Mouse (Mus musculus) gastrocnemius, postnatal 4 days (tissue): ENCODE data around the gene Btbd9. TPM values are rescaled to one million over a fixed set of nuclear protein-coding genes. Genes with fewer than 3 reads are reported as not detected.

Experiments used
- DNase-seq, 2 experiments: peaks; one replicate each; pipeline ENCODE4 v3.0.0; 2021 to 2022; ENCODE audit warnings: low spot score in 2 of 2, mixed read lengths in 2 of 2
- total RNA-seq, 2 experiments: library from RNA; stranded (reverse); gene quantifications; 2 replicates each; pipeline ENCODE4 v1.2.3; 2021

Gene Btbd9
- total RNA-seq, 2 experiments from 2014 or later: 24.1 to 32.6 TPM

DNA sequence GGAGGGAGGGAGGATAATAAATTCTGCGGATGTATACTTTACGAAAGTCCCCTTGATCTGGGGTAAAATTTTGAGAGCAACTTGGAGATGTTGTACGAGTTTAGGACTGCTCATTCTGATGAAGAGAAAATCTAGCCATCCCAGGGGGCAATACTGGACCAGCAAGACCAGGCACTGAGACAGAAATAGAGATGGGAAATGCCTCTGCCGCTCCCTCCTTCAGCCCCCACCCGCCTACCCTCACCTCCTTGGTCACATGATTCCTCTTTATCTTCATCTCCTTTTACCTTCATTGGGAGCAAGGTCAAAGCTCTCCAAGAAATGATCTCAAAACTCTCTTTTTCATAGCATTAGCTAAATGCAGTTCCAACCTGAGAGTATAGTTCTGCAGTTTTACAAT is 88.6 kb downstream of the Btbd9 start:
- no peak for DNase-seq

DNA sequence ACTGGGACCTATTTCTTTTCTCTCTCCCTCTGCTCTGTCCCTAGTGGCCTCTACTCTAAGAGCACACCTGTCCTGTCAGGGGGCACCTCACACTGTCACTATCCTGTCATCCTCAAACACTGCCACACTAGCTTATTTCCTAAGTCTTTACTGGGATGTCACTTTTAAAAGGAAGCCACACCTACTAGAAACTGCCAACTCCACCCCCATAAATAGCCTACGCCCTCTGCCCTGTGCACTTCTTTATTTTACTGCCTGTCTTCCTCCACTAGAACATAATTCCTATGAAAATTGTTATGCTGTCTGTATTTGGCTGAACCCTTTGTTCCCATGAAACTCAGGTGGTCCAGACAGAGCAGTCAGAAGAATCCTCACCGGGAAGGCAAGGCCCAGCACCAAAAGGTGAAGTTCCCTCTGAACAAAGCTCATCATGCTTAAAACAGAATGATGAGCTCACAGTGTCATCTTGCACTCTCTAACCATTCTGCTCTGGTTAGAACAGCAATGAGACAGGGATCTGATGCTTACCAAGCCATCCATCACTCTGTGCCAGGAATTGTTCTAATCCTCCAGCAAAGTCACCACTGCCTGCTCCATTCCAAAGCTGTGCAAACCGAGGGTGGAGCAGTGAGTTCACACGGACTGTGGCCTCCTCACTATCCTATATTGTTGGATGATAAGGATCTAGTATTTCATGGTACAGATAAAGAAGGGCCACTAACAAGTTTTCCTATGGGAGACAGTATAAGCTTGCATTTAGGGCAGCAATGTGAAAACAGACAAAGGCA is 91.0 kb downstream of the Btbd9 start:
- DNase-seq: no peak

GRCm38 (mm10) chr17:30484446-30485066 is 91.7 kb downstream of the Btbd9 start:
- DNase-seq: no peak

- DNase-seq: no peak
These were observed 94.5 kb downstream of the Btbd9 start for GRCm38 (mm10) chr17:30481766-30482165.

DNA sequence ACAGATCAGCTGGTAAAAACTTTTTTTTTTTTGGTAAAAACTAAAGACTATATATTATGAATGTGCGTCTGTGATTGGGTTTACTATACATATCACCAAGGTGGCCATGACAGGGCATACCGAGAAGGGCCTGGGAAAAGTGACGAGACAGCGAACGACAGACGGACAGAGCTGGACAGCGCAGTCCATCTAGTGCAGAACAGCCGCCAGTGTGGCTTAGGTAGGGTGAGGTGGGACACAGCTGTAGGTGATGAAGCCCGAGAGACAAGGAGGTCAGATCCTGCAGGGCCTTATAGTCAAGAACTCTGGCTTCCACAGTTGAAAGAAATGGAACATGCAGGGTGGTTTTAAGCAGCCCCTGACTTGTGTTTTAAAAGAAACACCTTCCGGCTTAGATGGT is 94.9 kb downstream of the Btbd9 start:
- DNase-seq: no peak

GRCm38 (mm10) chr17:30480381-30480780 is 95.9 kb downstream of the Btbd9 start:
- DNase-seq: no peak

DNA sequence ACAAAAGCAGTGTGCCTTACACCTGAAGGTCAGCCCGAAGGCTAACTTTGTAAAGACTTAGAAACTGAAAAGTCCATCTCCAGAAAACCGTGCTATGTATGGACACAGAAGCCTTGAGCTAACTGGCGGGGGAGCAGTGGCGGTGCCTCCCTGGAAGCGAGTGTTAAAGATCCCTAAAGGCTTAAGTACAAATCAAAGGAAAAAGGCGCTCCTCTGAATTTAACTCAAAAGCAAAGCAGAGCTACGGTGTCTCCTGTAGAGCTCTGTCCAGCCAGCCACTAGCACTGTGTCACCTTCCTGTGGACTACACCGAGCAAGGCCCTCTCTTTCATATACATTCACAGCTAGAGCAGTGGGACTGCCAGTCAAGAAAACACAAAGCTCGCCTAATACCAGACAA is 98.1 kb downstream of the Btbd9 start:
- no peak for DNase-seq

GRCm38 (mm10) chr17:30474561-30474960 is 101.7 kb downstream of the Btbd9 start:
- DNase-seq: no peak

DNA sequence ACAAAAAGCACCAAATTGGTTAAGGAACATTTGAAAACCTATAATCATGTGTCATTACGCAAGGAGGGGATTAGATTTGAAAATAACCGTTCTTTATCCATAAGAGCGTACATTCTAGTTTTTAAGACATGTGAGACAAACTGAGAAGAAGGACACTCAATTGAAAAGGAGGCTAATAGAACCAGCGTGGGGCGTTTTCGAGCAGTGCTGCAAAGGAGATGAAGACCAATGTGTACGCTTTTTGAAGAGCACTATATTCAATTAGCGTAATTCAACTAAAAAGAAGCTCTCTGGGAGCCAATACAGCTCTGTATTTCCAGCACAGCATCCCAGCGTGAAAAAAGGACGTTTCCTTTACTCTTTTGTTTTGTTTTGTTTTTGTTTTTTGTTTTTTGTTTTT is 103.5 kb downstream of the Btbd9 start:
- DNase-seq: no peak

- no peak for DNase-seq
These were observed 104.8 kb downstream of the Btbd9 start for GRCm38 (mm10) chr17:30471512-30471911.

DNA sequence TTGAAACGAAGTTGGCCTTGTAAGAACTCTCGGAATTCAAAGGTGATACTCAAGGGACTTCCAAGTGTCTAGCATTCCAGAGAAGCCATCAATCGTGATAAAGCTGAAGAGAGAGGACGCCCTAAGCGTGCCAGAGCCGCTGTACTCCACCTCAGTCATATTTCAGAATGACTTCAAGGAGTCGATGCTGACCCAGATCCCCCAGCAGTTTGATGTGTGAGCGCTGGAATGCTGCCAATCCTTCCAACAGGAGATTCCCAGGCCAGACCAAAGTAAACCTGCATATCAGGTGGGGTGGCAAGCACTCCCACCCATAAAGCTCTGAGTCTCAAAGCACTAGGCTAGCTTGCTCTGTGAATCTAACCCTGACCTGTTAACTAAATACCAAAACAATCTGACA is 105.5 kb downstream of the Btbd9 start:
- no peak for DNase-seq

DNA sequence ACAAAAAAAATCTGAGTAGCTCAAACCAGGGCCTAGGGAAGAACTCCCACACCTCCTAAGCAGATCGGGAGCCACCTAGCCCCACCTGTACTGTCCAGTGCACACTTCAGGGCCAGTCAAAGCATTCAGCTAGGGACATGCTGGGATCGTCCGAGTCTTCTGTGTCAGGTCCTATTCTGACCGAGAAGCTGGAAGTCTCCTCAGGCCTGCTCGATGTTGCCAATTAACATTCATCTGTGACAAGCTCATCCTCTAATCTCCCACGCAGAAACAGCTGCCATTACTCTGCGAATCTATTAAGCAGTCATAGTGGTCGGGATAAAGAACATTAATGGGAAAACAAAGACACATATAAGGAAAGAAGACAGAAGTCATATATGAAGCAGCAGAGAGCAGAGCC is 106.0 kb downstream of the Btbd9 start:
- DNase-seq: no peak

DNA sequence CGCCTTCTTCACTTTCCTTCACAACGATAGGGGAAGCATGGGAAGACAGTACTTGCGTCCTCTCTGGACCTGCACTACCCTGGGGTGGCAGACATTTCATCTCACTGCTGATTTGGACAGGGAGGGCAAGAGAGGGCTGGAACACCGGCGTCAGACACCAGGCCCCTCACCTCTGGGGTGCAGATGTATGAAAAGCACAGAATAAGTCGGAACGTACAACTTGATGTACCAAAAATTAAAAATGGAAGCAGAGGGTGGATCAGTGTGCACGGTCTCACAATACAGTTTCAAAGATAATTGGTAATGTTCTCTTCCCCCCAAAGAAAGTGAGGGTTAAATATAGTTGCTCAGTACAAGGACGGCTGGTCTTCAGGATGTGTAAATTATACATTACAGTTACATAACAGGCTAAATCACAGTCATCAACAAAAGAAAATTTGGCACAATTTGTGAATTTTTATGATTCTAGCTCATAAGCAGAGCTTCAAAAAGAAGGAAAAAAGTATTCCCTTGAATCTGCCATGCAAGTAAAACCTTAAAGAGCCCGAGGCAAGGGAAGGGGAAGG is 106.7 kb downstream of the Btbd9 start:
- DNase-seq: no peak

- DNase-seq: no peak
These were observed 107.9 kb downstream of the Btbd9 start for GRCm38 (mm10) chr17:30468368-30468767.

DNA sequence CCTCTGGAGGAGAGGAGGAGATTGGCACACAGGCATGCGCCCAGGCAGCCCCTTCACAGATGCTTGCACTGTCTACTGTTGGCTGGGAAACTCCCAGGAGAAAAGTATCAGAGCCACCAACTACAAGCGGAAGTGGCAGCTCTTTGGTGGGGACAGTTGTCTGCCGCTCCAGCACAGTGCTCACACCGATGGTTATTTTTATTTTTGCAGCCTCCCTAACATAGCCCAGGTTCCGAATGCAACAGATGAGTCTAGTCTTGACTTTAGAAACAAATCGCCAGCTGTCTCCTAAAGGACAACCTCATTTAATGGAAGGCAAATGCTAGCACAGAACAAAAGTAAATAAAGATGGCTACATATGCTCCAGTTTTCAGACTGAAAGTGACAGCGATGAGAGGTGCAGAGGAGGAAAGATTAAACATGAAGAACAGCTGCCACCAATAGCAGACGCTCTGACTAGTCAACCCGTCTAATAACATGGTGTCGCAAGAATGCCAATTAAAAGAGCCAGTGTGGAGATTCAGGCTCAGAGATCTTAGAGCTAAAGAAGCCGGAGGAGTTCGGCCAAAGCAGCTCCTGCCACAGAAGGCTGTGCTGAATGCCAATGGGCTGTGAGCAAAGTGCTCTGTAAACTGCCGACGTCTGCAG is 108.6 kb downstream of the Btbd9 start:
- no peak for DNase-seq

GRCm38 (mm10) chr17:30465060-30465762 is 111.1 kb downstream of the Btbd9 start:
- DNase-seq: no peak

DNA sequence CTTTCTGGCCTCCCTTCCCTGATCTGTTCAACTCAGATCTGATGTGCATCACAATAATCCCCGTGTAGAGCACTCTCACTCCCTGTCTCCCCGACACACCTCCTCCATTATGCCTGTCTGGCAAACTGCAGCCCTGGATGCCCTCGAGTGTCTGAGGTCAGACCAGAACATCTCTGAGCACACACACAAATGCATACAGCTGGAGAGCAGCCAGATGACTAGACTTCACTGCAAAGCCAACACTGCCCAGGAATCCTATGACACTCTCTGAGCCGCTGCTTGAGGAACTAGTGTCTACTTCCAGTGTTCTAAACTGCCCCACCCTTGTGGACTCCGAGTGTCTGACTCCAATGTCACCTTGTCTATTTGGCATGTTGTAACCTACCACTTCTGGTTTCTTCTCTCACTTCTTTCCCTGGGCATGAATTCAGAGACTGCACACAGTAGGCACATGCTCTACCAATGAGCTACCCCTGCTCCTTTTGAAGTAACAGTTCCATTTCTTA is 112.0 kb downstream of the Btbd9 start:
- DNase-seq: no peak

DNA sequence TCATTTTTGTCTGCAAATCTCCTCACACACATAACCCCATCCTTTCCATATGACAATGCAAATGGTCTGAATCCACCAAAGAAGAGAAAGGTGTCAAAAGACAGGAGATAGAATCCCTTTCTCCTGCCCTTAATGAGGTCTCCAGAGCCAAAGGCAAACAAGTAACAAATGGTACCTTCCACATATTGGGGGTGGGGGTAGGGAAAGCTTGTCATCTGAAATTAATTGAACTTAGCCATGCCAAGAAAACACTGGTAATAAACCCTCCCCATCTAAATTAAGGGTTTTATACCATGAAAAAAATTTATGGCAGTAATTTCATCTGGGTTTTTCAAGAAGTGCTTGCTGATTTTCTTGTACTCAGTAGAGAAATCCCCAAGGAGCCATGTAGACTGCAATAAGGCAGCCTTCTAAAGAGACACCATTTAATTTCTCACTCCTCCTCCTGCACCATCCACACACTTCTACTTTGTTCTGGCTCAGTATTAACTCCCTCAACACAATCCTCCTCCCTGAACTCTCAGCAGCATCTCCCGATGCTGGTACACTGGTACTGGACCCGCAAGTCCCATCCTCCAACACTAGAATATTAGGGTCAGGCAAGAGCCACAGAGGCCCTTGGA is 115.5 kb downstream of the Btbd9 start:
- DNase-seq: no peak

- DNase-seq: no peak
These were observed 116.6 kb downstream of the Btbd9 start for GRCm38 (mm10) chr17:30459706-30460105.

DNA sequence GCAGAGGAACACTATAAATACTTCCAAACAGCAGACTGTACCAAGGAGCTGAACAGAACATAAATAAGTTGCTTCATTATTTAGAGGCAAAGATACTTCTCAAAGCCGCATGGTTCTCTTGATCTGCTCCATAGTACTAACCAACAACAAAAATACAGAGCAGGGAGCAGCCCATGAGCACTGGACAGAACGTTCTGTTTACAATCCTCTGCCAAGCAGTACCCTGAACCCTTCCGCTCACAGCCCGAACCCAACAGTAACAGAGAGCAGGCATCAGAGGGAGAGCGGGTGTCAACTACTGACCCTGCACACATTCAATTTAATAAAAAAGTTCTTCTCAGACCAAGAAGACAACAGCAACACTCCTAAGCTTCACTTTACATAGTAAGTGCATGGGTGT is 117.4 kb downstream of the Btbd9 start:
- DNase-seq: no peak

- DNase-seq: peak in 1 of 2 experiments; percentile 42
These were observed 118.0 kb downstream of the Btbd9 start for GRCm38 (mm10) chr17:30458301-30458700.
